Mouse (Mus musculus) kidney, adult 9 months (tissue): ENCODE measurements at regions not wholly inside any gene's neighbourhood (a gene's known extent, or its start where the extent isn't known, plus 50 kb on each side); places are given as distances from the start of the nearest gene placed in this dataset.

Experiments
- DNase-seq: peaks from one replicate; pipeline ENCODE4 v3.0.0; 2022

GRCm38 (mm10) chr3:66515773-66516406 lies 219.3 kb upstream of the Veph1 start:
- no peak for DNase-seq

GRCm38 (mm10) chr3:66514587-66514986 lies 217.9 kb upstream of the Veph1 start:
- DNase-seq = no peak

GRCm38 (mm10) chr3:66512408-66512807 lies 215.8 kb upstream of the Veph1 start:
- no peak for DNase-seq

- DNase-seq = no peak
These were observed 213.8 kb upstream of the Veph1 start for GRCm38 (mm10) chr3:66510455-66510854.

GRCm38 (mm10) chr3:66506125-66506524 lies 209.5 kb upstream of the Veph1 start:
- no peak for DNase-seq

- no peak for DNase-seq
These were observed 208.9 kb upstream of the Veph1 start for GRCm38 (mm10) chr3:66505476-66506076.

- no peak for DNase-seq
These were observed 208.1 kb upstream of the Veph1 start for GRCm38 (mm10) chr3:66504717-66505116.

- no peak for DNase-seq
These were observed 207.0 kb upstream of the Veph1 start for GRCm38 (mm10) chr3:66503615-66504014.

GRCm38 (mm10) chr3:66501865-66502264 lies 205.2 kb upstream of the Veph1 start:
- DNase-seq = no peak

GRCm38 (mm10) chr3:66494442-66495113 lies 197.9 kb upstream of the Veph1 start:
- DNase-seq = no peak

GRCm38 (mm10) chr3:66490696-66491357 lies 194.2 kb upstream of the Veph1 start:
- DNase-seq = no peak

- DNase-seq = no peak
These were observed 192.1 kb upstream of the Veph1 start for GRCm38 (mm10) chr3:66488724-66489123.

GRCm38 (mm10) chr3:66486658-66487057 lies 190.0 kb upstream of the Veph1 start:
- DNase-seq = no peak

GRCm38 (mm10) chr3:66486184-66486583 lies 189.5 kb upstream of the Veph1 start:
- no peak for DNase-seq

- no peak for DNase-seq
These were observed 184.1 kb upstream of the Veph1 start for GRCm38 (mm10) chr3:66480718-66481117.

GRCm38 (mm10) chr3:66479266-66479665 lies 182.6 kb upstream of the Veph1 start:
- DNase-seq = no peak

GRCm38 (mm10) chr3:66466321-66466720 lies 169.7 kb upstream of the Veph1 start:
- DNase-seq = no peak

GRCm38 (mm10) chr3:66465371-66465770 lies 168.7 kb upstream of the Veph1 start:
- DNase-seq = no peak

- DNase-seq = no peak
These were observed 165.7 kb upstream of the Veph1 start for GRCm38 (mm10) chr3:66462341-66462740.

GRCm38 (mm10) chr3:66446274-66447159 lies 149.9 kb upstream of the Veph1 start:
- DNase-seq = no peak

- DNase-seq = no peak
These were observed 136.6 kb upstream of the Veph1 start for GRCm38 (mm10) chr3:66433216-66433615.

- no peak for DNase-seq
These were observed 133.6 kb upstream of the Veph1 start for GRCm38 (mm10) chr3:66430187-66430586.
